Mouse (Mus musculus): Measurements from ENCODE around the gene Mycbpap. TPM values are rescaled to one million over a fixed set of nuclear protein-coding genes. Genes with fewer than 3 reads are reported as not detected.
A peak's percentile ranks its signal among the peaks of the same experiment; 100 is the strongest.

Mycbpap gene
- total and polyA plus RNA-seq, 3 experiments, result 0.08 to 3.1 (median 1.1) TPM

DNA sequence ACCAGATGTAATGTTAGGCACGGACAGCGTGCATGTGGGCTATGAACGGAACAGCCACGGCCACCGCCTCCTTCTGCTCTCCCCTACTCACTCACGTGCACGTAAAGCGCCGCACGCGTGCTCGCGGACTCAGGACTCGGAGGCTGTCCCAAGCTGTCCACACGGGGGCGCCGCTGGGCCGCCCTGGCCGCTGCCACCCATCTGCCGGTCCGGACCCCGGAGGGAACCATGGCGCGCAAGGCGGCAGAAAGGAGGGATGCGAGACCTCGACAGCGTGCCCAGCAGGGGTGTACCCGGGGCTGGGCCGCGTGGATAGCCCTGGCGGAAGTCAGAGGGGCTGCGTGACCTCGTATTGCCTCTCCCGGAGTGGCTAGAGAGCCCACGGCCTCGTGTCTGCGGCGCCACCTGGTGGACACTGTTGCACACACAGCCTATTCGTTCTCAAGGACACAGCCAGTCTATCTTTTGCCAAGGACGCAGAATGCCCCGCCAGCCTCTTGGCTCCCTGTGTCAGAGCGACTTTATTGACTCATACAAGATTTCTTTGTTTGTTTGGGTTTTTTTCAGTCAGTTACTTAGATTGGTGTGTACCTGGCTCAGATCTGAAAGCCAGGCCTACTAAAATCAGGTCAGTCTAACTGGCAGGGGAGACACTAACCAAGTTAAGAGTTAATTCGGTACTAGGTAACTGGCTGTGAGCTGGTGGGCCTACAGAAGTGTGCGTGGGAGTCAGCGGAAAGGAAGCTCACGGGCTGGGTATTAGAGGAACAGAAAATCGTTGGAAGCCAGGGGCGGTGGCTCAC is 27.5 kb upstream of the Mycbpap start, which contains the start of gene Rsad1 (continued):
- TF ChIP-seq ZMIZ1 (IDR thresholded peaks at IDR 0.05; ENCODE audit: low read depth, low read length) (no peak; the same call in 1 of the 2 replicates), USF1 (IDR thresholded peaks at IDR 0.05; ENCODE audit: low read depth, low read length) (peak; percentile 58), JUND (conservative IDR thresholded peaks at IDR 0.05; ENCODE audit: low read depth, low read length) (0 out of 2 replicates have a peak, but pooled peaks have one; percentile 19)

DNA sequence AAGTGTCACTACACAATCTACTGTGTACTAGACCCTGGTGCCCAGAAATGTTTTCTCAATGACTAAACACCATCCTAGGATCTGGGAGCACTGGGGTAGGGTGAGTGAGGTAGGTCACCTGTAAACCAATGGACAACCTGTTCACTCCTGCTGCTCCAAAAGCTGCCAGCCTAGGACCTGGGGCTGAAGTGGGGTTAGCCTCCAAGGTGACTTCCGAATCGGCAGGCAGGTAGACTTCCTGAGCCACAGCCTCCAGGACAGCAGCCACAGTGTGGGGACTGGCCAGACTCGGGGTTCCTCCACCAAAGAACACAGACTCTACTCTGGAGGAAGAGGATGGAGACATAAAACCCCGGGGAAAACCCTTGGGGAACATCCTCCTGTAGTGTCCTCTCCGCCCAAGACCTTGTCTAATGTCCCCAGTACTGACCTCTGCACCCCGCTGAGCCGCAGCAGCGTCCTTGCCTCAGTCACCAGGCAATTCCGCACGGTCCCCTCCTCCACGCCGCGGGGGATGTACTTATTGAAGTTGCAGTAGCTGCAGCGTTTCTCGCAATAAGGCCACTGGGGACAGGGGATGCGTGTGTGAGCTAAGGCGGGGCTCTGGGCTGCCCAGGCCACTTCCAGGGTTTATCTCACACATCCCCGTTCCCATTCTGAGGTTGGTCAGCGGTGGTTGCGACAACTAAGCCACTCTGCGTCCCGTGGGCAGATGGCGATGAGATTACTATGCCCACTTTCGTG is 26.7 kb upstream of the Mycbpap start:
- H3K9me3 ChIP-seq (replicated peaks; ENCODE audit: low read length), result peaks cover 3% of the 10 kb centered on the region
- no peak overlapping the region for H3K27ac ChIP-seq (ENCODE audit: insufficient read depth, low read depth)
- in situ Hi-C loops (cut with MboI; ENCODE audit: low pct_ligation_motif_present, low pct_unique_long_range_greater_than_20kb, low sequenced_read_pairs), result no loop called here
- peaks cover 2 to 25% of the 10 kb centered on the region in 2 experiments for H3K4me1 ChIP-seq (ENCODE audit: control insufficient read depth in 1 of 2, insufficient read depth in 2 of 2)
- H3K4me2 ChIP-seq (ENCODE audit: insufficient read depth, low read depth, poor library complexity, severe bottlenecking), result peak overlapping the region; percentile 50
- H3K27me3 ChIP-seq (replicated peaks), result no peaks in the 10 kb centered on the region
- peaks cover 0 to 34% of the 10 kb centered on the region in 2 experiments for H3K36me3 ChIP-seq (replicated peaks in 1 of 2; ENCODE audit: control insufficient read depth in 1 of 2, insufficient read depth in 1 of 2, low read length in 1 of 2)
- no peaks in the 10 kb centered on the region for H3K79me2 ChIP-seq (replicated peaks; ENCODE audit: control insufficient read depth, extremely low read depth, insufficient read depth, poor library complexity, severe bottlenecking)
- dilution Hi-C loops (cut with MboI; ENCODE audit: extremely low pct_ligation_motif_present, extremely low pct_unique_long_range_greater_than_20kb, low sequenced_read_pairs), result no loop called here
- TF ChIP-seq GABPA (IDR thresholded peaks at IDR 0.05; ENCODE audit: insufficient replicate concordance, low read depth, low read length) (no peak), POLR2AphosphoS2 (IDR thresholded peaks at IDR 0.05; ENCODE audit: low read depth, low read length) (no peak), JUND (conservative IDR thresholded peaks at IDR 0.05; ENCODE audit: low read depth, low read length) (no peak), MYC (IDR thresholded peaks at IDR 0.05; ENCODE audit: low read depth, low read length) (no peak), USF2 (conservative IDR thresholded peaks at IDR 0.05; ENCODE audit: low read depth, low read length) (no peak), HCFC1 (IDR thresholded peaks at IDR 0.05; ENCODE audit: low read depth, low read length) (no peak), CTCF (conservative IDR thresholded peaks at IDR 0.05 in 1 of 2, IDR thresholded peaks at IDR 0.05 in 1 of 2; ENCODE audit: low read depth in 2 of 2, low read length in 2 of 2) (no peak), ETS1 (conservative IDR thresholded peaks at IDR 0.05; ENCODE audit: low read depth, low read length) (no peak), SIN3A (IDR thresholded peaks at IDR 0.05; ENCODE audit: low read length) (no peak), UBTF (IDR thresholded peaks at IDR 0.05; ENCODE audit: low read depth, low read length) (no peak), IRF4 (IDR thresholded peaks at IDR 0.05; ENCODE audit: low read depth, low read length) (no peak), MAFK (IDR thresholded peaks at IDR 0.05; ENCODE audit: insufficient replicate concordance, low read length) (no peak), CHD2 (IDR thresholded peaks at IDR 0.05; ENCODE audit: low read length) (no peak; the same call in 1 of the 2 replicates), EP300 (IDR thresholded peaks at IDR 0.05; ENCODE audit: low read length) (no peak), JUN (IDR thresholded peaks at IDR 0.05; ENCODE audit: insufficient read depth, low read depth, low read length) (no peak), ZC3H11A (IDR thresholded peaks at IDR 0.05; ENCODE audit: low read depth, low read length) (no peak), NELFE (IDR thresholded peaks at IDR 0.05; ENCODE audit: low read depth, low read length) (no peak)
- peak; percentile 34 for DNase-seq (ENCODE audit: extremely low read depth)
- H3K9ac ChIP-seq (ENCODE audit: insufficient read depth, low read depth), result peak overlapping the region; percentile 28
- peak overlapping the region; percentile 59 to 94 (median 64) for H3K4me3 ChIP-seq (replicated peaks in 1 of 3; ENCODE audit: low read depth in 2 of 3, low read length in 2 of 3, poor library complexity in 1 of 3)

All from CH12.LX (cell line).